Mouse (Mus musculus) embryonic fibroblast, embryonic 13.5 days (primary cell): ENCODE data around the gene Antxr2.

ENCODE experiments used
- CTCF ChIP-seq: IDR thresholded peaks from 2 replicates; pipeline ENCODE4 v1.5.1; 2011; ENCODE audit warnings: mild to moderate bottlenecking, control low read depth, low read length, moderate library complexity, borderline replicate concordance; ENCODE audit not compliant: insufficient read depth
- POLR2A ChIP-seq: IDR thresholded peaks from 2 replicates; pipeline ENCODE4 v1.6.1; 2011; ENCODE audit warnings: low read depth, mild to moderate bottlenecking, control low read depth, low read length, moderate library complexity

- TF ChIP-seq CTCF (no peak), POLR2A (no peak)
Measured at GRCm38 (mm10) chr5:98034207-98034606, 3.4 kb upstream of the Antxr2 start.
